Mouse (Mus musculus) heart, embryonic 11.5 days (tissue): ENCODE measurements around the gene Dennd1a. TPM values are rescaled to one million over a fixed set of nuclear protein-coding genes. Genes with fewer than 3 reads are reported as not detected.

ENCODE experiments used
- ATAC-seq: fragments of 200-750 bp; cut with Nextera tagmentation; replicated peaks from 2 replicates; pipeline ENCODE4 v1.8.0; 2017; ENCODE audit warnings: moderate library complexity; ENCODE audit not compliant: insufficient number of reproducible peaks, low FRiP score, low TSS enrichment
- H3K27ac ChIP-seq: fragments of 300-500 bp; sonication (generic); 2 replicates; pipeline ENCODE4 v1.5.1; 2014; ENCODE audit warnings: mild to moderate bottlenecking, low read depth, low read length
- H3K27me3 ChIP-seq: fragments of 300-500 bp; sonication (generic); 2 replicates; pipeline ENCODE4 v1.6.1; 2014; ENCODE audit warnings: mild to moderate bottlenecking, low read length, mixed read lengths; ENCODE audit not compliant: control insufficient read depth, insufficient read depth
- H3K36me3 ChIP-seq: fragments of 300-500 bp; sonication (generic); 2 replicates; pipeline ENCODE4 v1.6.1; 2014; ENCODE audit warnings: mild to moderate bottlenecking, low read length, moderate library complexity, mixed read lengths; ENCODE audit not compliant: control insufficient read depth, insufficient read depth
- H3K4me1 ChIP-seq: fragments of 300-500 bp; sonication (generic); 2 replicates; pipeline ENCODE4 v1.6.1; 2014; ENCODE audit warnings: low read length; ENCODE audit not compliant: control insufficient read depth, insufficient read depth
- H3K4me2 ChIP-seq: fragments of 300-500 bp; sonication (generic); 2 replicates; pipeline ENCODE4 v1.6.1; 2014; ENCODE audit warnings: mild to moderate bottlenecking, moderate library complexity
- H3K4me3 ChIP-seq: fragments of 300-500 bp; sonication (generic); 2 replicates; pipeline ENCODE4 v1.5.1; 2014; ENCODE audit warnings: low read depth, low read length
- H3K9ac ChIP-seq: fragments of 300-500 bp; sonication (generic); 2 replicates; pipeline ENCODE4 v1.6.1; 2014; ENCODE audit warnings: mild to moderate bottlenecking, low read depth, low read length, moderate library complexity
- H3K9me3 ChIP-seq: fragments of 300-500 bp; sonication (generic); replicated peaks from 2 replicates; pipeline ENCODE4 v1.6.1; 2016; ENCODE audit warnings: low read length; ENCODE audit not compliant: control insufficient read depth
- WGBS: fragments of 180-500 bp; shearing (Covaris S2); extraction: QIAGEN DNeasy Blood & Tissue Kit; methylation state at CpG from one replicate; pipeline ENCODE4 v1.1.7; 2014; ENCODE audit not compliant: insufficient replicate concordance; 5-methylcytosine and 5-hydroxymethylcytosine counted together
- polyA plus RNA-seq: library from polyadenylated mRNA; unstranded; fragments of >200 nt; fragmentation: Nextera tagmentation; extraction: Ambion mirVana; gene quantifications from 2 replicates; pipeline ENCODE4 v1.2.1, GENCODE M21; 2014

Gene Dennd1a
- polyA plus RNA-seq, 1 experiment from 2014 or later: 9.6 TPM

GRCm38 (mm10) chr2:37908296-37908695 is 378.9 kb downstream of the Dennd1a start:
- Histone ChIP-seq H3K36me3 (no peaks in the 10 kb centered on the region), H3K9me3 (no peaks in the 10 kb centered on the region), H3K27ac (no peak overlapping the region), H3K9ac (no peak overlapping the region), H3K27me3 (no peaks in the 10 kb centered on the region), H3K4me2 (no peak overlapping the region), H3K4me1 (no peaks in the 10 kb centered on the region), H3K4me3 (no peak overlapping the region)
- 85% methylated on average over 3 of the region's 3 CpGs for WGBS
- no peak for ATAC-seq

DNA sequence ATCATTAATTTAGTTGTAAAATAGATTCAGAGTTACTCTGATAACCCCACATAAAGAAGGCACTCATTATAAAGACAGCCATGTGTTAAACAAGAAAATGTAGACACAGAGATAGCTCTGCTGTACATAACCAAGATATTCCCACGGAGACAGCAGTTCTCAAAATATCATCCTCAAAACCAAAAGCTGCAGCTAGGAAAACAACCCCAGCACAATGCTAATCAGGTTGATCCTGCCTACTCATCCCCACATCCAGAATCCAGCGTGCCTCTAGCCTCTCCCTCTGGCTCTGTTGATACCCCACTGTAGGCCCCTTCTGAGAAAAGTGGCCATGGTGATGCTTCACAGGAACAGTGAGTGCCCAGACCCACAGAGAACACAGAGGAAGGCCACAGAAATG is 380.9 kb downstream of the Dennd1a start:
- no peaks in the 10 kb centered on the region for H3K27me3 ChIP-seq
- 75% methylated on average over 2 of the region's 2 CpGs for WGBS
- no peak overlapping the region for H3K4me3 ChIP-seq
- H3K36me3 ChIP-seq: no peaks in the 10 kb centered on the region
- no peak overlapping the region for H3K9ac ChIP-seq
- H3K9me3 ChIP-seq: no peaks in the 10 kb centered on the region
- no peak overlapping the region for H3K27ac ChIP-seq
- no peaks in the 10 kb centered on the region for H3K4me1 ChIP-seq
- H3K4me2 ChIP-seq: no peak overlapping the region
- no peak for ATAC-seq

- no peak for ATAC-seq
- 82% methylated on average over 8 of the region's 8 CpGs for WGBS
- H3K36me3 ChIP-seq: no peaks in the 10 kb centered on the region
Measured at GRCm38 (mm10) chr2:37903286-37903685, 383.9 kb downstream of the Dennd1a start.

DNA sequence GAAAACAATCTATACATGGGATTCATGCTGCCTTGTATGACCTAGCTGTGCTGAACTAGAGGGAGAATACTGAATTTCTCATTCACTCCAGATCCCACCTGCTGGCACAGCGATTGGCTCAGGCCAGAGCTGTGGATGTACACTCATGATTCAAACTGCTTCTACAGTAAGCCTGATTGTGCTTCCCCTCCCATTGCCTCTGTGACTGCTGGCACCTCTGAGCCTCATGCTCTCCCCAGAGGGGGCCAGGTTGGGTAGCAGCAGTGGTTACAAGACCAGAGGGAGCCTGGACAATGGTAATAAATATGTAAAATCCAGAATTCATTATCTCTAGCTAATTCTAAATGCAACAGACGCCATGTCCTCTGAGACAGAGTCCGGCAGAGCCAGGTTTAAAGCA is 404.0 kb downstream of the Dennd1a start:
- Histone ChIP-seq H3K9me3 (no peaks in the 10 kb centered on the region), H3K36me3 (no peaks in the 10 kb centered on the region), H3K27ac (no peak overlapping the region), H3K4me2 (no peak overlapping the region), H3K27me3 (no peaks in the 10 kb centered on the region), H3K4me3 (no peak overlapping the region), H3K9ac (no peak overlapping the region), H3K4me1 (no peaks in the 10 kb centered on the region)
- 81% methylated on average over 3 of the region's 3 CpGs for WGBS
- ATAC-seq: no peak

More at GRCm38 (mm10) chr2:37903286-37903685, 383.9 kb downstream of the Dennd1a start:
- Histone ChIP-seq H3K9ac (no peak overlapping the region), H3K4me2 (no peak overlapping the region), H3K27ac (no peak overlapping the region), H3K4me1 (no peaks in the 10 kb centered on the region), H3K4me3 (no peak overlapping the region), H3K27me3 (no peaks in the 10 kb centered on the region), H3K9me3 (no peaks in the 10 kb centered on the region)

DNA sequence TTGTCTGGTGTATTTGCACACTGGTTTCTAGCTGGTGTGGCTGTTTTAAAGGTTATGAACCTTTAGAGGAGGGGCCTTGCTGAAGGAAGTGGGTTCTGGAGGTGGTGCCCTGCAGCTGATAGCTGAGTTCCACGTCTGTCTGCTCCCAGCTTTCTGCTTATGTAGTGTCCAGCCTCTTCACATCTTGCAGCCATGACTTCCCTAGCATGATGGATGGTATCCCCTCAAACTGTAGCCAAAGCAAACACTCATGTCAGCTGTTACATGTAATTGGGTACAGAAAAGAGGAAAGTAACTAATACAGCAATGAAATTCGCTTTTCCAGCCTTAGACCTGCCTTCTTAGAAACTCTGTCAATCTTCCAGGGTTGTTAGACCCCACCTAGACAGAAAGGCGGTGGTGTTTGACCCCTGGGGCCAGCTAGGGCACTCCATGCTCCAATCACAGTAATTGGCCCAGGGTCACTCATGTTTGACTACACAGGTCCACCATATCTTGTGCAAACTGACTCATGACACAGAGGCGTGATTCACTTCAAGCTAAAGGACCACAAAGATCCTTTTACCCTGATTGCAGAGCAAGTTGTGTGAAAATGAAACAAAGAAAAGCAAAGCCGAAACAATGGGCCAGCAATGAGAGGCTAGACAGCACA is 405.8 kb downstream of the Dennd1a start:
- Histone ChIP-seq H3K4me1 (no peaks in the 10 kb centered on the region), H3K27ac (no peak overlapping the region), H3K27me3 (no peaks in the 10 kb centered on the region), H3K9ac (no peak overlapping the region), H3K4me3 (no peak overlapping the region), H3K36me3 (no peaks in the 10 kb centered on the region), H3K9me3 (no peaks in the 10 kb centered on the region), H3K4me2 (no peak overlapping the region)
- WGBS: 57% methylated on average over 5 of the region's 5 CpGs
- ATAC-seq: no peak

GRCm38 (mm10) chr2:37879697-37880096 is 407.5 kb downstream of the Dennd1a start:
- no peak overlapping the region for H3K27ac ChIP-seq
- no peaks in the 10 kb centered on the region for H3K9me3 ChIP-seq
- H3K9ac ChIP-seq: no peak overlapping the region
- no peaks in the 10 kb centered on the region for H3K36me3 ChIP-seq
- H3K4me3 ChIP-seq: no peak overlapping the region
- H3K27me3 ChIP-seq: no peaks in the 10 kb centered on the region
- H3K4me2 ChIP-seq: no peak overlapping the region
- ATAC-seq: no peak
- no peaks in the 10 kb centered on the region for H3K4me1 ChIP-seq
- 48% methylated on average over 4 of the region's 4 CpGs for WGBS

DNA sequence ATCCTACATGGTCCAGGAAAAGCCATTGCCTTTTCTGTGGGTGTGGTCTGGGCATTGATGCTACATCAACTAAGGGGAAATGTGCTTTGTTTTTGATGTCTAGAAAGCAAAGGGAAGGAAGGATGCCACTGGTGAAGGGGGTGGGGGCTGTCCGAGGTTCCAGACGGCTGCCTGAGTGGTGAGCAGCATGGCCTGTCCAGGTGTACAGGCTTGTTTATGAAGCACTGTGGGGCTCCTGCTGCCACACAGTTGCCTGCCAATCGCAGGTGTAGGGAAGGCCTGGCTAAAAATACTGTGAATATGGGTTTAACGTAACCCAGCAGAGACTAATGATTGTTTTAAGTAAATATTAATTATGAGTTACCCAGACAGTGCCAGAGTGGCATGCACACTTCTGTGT is 414.4 kb downstream of the Dennd1a start:
- Histone ChIP-seq H3K27me3 (no peaks in the 10 kb centered on the region), H3K36me3 (no peaks in the 10 kb centered on the region), H3K9me3 (no peaks in the 10 kb centered on the region), H3K4me2 (no peak overlapping the region), H3K9ac (no peak overlapping the region), H3K4me1 (no peaks in the 10 kb centered on the region), H3K27ac (no peak overlapping the region), H3K4me3 (no peak overlapping the region)
- 75% methylated on average over 4 of the region's 4 CpGs for WGBS
- ATAC-seq: no peak

DNA sequence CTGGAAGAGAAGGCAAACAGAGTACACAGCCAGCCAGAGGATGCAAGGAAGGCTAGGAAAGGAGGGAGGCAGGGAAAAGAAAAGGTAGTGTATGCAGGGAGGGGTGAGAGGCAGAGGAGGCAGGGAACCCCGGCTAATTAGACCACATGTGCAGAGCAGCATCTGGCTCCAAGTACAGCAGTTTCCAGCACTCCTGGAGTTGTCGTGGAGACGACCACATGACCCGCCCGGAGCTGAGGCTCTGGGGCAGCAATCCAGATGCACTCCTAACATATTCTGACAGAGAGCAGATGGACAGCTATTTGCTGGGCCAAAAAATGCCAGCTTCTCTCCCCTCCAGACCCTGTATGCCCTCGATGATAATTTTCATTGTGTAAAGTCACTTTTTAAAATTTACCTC is 417.6 kb downstream of the Dennd1a start:
- Histone ChIP-seq H3K4me1 (peaks cover 5% of the 10 kb centered on the region), H3K9ac (no peak overlapping the region), H3K9me3 (no peaks in the 10 kb centered on the region), H3K36me3 (no peaks in the 10 kb centered on the region), H3K27ac (no peak overlapping the region), H3K4me3 (no peak overlapping the region), H3K27me3 (no peaks in the 10 kb centered on the region), H3K4me2 (no peak overlapping the region)
- ATAC-seq: no peak
- 43% methylated on average over 6 of the region's 6 CpGs for WGBS

- ATAC-seq: no peak
- H3K27ac ChIP-seq: no peak overlapping the region
- H3K4me2 ChIP-seq: no peak overlapping the region
- no peaks in the 10 kb centered on the region for H3K9me3 ChIP-seq
- no peaks in the 10 kb centered on the region for H3K36me3 ChIP-seq
- peaks cover 5% of the 10 kb centered on the region for H3K4me1 ChIP-seq
- H3K9ac ChIP-seq: no peak overlapping the region
- H3K27me3 ChIP-seq: no peaks in the 10 kb centered on the region
- 56% methylated on average over 5 of the region's 5 CpGs for WGBS
- H3K4me3 ChIP-seq: no peak overlapping the region
Measured at GRCm38 (mm10) chr2:37867387-37867786, 419.8 kb downstream of the Dennd1a start.
